In the genomic region with DNA sequence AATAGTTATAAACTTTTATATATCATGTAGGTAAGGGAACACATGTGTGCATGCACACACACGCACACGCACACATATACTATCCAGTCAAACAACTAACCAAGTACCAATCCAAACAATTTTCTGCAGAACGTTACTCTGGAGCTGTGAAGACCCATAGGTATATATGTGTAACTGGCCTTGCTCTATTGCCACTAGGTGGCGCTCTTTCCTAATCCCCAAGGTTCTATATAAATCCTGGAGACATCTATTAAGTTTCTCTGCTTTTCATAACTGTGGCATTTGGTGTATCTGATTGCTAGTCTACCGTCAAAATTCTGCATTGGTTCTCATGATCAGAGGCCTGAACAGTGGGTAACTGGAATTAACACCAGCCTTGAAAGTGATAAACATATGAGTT, we compare ENCODE assay signal across 9 mouse cellular contexts. TPM values are rescaled to one million over a fixed set of nuclear protein-coding genes. Genes with fewer than 3 reads are reported as not detected.
DNase-seq lines count a peak whose midpoint lies in the region; ATAC-seq lines count a peak whose summit lies in the region.
"Had no signal": no experiment of that assay in that cellular context is flagged by ENCODE, and none has a peak within 500 bp of the region (broad histone marks: within the 10 kb centered on the region; RNA-seq: fewer than 3 reads in every experiment).

No protein-coding gene starts in this region.

- no peak overlapping the region for H3K27ac ChIP-seq in liver, embryonic 12.5 days
- H3K27ac ChIP-seq in hindbrain, embryonic 12.5 days = no peak overlapping the region
- H3K27ac ChIP-seq in midbrain, embryonic 10.5 days (replicated peaks) = no peak overlapping the region
- H3K27ac ChIP-seq: embryonic facial prominence, embryonic 13.5 days had no signal

- no peak overlapping the region for H3K4me2 ChIP-seq in liver, embryonic 12.5 days
- no peak overlapping the region for H3K4me2 ChIP-seq in hindbrain, embryonic 12.5 days (replicated peaks)
- H3K4me2 ChIP-seq: embryonic facial prominence, embryonic 13.5 days had no signal

- H3K27me3 ChIP-seq in liver, embryonic 12.5 days (replicated peaks) = no peaks in the 10 kb centered on the region
- H3K27me3 ChIP-seq in hindbrain, embryonic 12.5 days = no peaks in the 10 kb centered on the region; the same call in 1 of the 2 replicates
- H3K27me3 ChIP-seq in midbrain, embryonic 10.5 days (ENCODE audit: low read depth, poor library complexity, severe bottlenecking) = peaks cover 25% of the 10 kb centered on the region

- H3K4me3 ChIP-seq in liver, embryonic 12.5 days = no peak overlapping the region
- no peak overlapping the region for H3K4me3 ChIP-seq in hindbrain, embryonic 12.5 days
- no peak overlapping the region for H3K4me3 ChIP-seq in midbrain, embryonic 10.5 days
- H3K4me3 ChIP-seq: embryonic facial prominence, embryonic 13.5 days had no signal

- H3K9me3 ChIP-seq in liver, embryonic 12.5 days (replicated peaks) = no peaks in the 10 kb centered on the region
- no peaks in the 10 kb centered on the region for H3K9me3 ChIP-seq in hindbrain, embryonic 12.5 days (replicated peaks)
- no peaks in the 10 kb centered on the region for H3K9me3 ChIP-seq in midbrain, embryonic 10.5 days (replicated peaks)
- H3K9me3 ChIP-seq: embryonic facial prominence, embryonic 13.5 days had no signal

- H3K4me1 ChIP-seq in liver, embryonic 12.5 days = no peaks in the 10 kb centered on the region
- no peaks in the 10 kb centered on the region for H3K4me1 ChIP-seq in hindbrain, embryonic 12.5 days
- no peaks in the 10 kb centered on the region for H3K4me1 ChIP-seq in midbrain, embryonic 10.5 days
- H3K4me1 ChIP-seq: embryonic facial prominence, embryonic 13.5 days had no signal

- H3K36me3 ChIP-seq in liver, embryonic 12.5 days = no peaks in the 10 kb centered on the region
- no peaks in the 10 kb centered on the region for H3K36me3 ChIP-seq in hindbrain, embryonic 12.5 days
- H3K36me3 ChIP-seq in midbrain, embryonic 10.5 days = no peaks in the 10 kb centered on the region
- H3K36me3 ChIP-seq: embryonic facial prominence, embryonic 13.5 days had no signal

- H3K9ac ChIP-seq in liver, embryonic 12.5 days = no peak overlapping the region
- H3K9ac ChIP-seq in hindbrain, embryonic 12.5 days = no peak overlapping the region
- H3K9ac ChIP-seq: embryonic facial prominence, embryonic 13.5 days had no signal

- 17% methylated on average over 5 of the region's 5 CpGs for WGBS in liver, embryonic 12.5 days (ENCODE audit: insufficient replicate concordance)
- 23% methylated on average over 5 of the region's 5 CpGs for WGBS in hindbrain, embryonic 12.5 days
- 23% methylated on average over 5 of the region's 5 CpGs for WGBS in midbrain, embryonic 10.5 days

- ATAC-seq in liver, embryonic 12.5 days = no peak
- ATAC-seq in hindbrain, embryonic 12.5 days (ENCODE audit: low FRiP score) = peak; percentile 58; the same call in 1 of the 2 replicates

- peak; percentile 58 for DNase-seq in liver
- DNase-seq in adrenal gland, adult 8-10 months = peak; percentile 9
- peak; percentile 83 for DNase-seq in embryo, embryonic 10.5 days (ENCODE audit: low spot score)
- peak; percentile 45 to 80 for DNase-seq in layer of hippocampus, postnatal 14 days (ENCODE audit: low spot score in 2 of 2)
- DNase-seq in midbrain, embryonic 10.5 days (ENCODE audit: low spot score) = peak; percentile 44
- peak; percentile 50 for DNase-seq in telencephalon, adult 2 months (ENCODE audit: low read depth, low spot score)

RNA-seq across cellular contexts. Expression of gene Arxes1, which starts 14.4 kb away (rescaled TPM):
- 18.0 and 21.2 TPM in 2 replicates for polyA plus RNA-seq in liver, embryonic 12.5 days (2016; fragmentation: Nextera tagmentation; extraction: Ambion mirVana)
- 10 to 100 TPM in 1 of 4 experiments, 1 to 10 TPM in 3; 3.1 to 17.1 (median 5.5) TPM for total RNA-seq in adrenal gland, adult 8-10 months (2022)
- 55.4 and 61.5 TPM in 2 replicates for polyA plus RNA-seq in hindbrain, embryonic 12.5 days (2016; fragmentation: Nextera tagmentation; extraction: Ambion mirVana)
- total RNA-seq in layer of hippocampus, postnatal 14 days (2021) = 10 to 100 TPM; 65.0 to 75.1 TPM
- 41.6 and 45.7 TPM in 2 replicates for polyA plus RNA-seq in midbrain, embryonic 10.5 days (2016; fragmentation: Nextera tagmentation; extraction: Ambion mirVana)

RNA-seq across cellular contexts. Expression of gene Bex2, which starts 20.5 kb away (rescaled TPM):
- 191 and 194 TPM in 2 replicates for polyA plus RNA-seq in liver, embryonic 12.5 days (2016; fragmentation: Nextera tagmentation; extraction: Ambion mirVana)
- 10 to 100 TPM; 26.3 to 37.5 (median 33.4) TPM for total RNA-seq in adrenal gland, adult 8-10 months (2022)
- polyA plus RNA-seq in hindbrain, embryonic 12.5 days (2016; fragmentation: Nextera tagmentation; extraction: Ambion mirVana) = 351 and 371 TPM in 2 replicates
- 100 to 1,000 TPM; 343 to 376 TPM for total RNA-seq in layer of hippocampus, postnatal 14 days (2021)
- 303 and 318 TPM in 2 replicates for polyA plus RNA-seq in midbrain, embryonic 10.5 days (2016; fragmentation: Nextera tagmentation; extraction: Ambion mirVana)

RNA-seq across cellular contexts. Expression of gene Nxf3, which starts 37.5 kb away (rescaled TPM):
- 0.17 and 0.20 TPM in 2 replicates for polyA plus RNA-seq in liver, embryonic 12.5 days (2016; fragmentation: Nextera tagmentation; extraction: Ambion mirVana)
- total RNA-seq in adrenal gland, adult 8-10 months (2022) = not detected
- not detected in 2 replicates for polyA plus RNA-seq in hindbrain, embryonic 12.5 days (2016; fragmentation: Nextera tagmentation; extraction: Ambion mirVana)
- not detected for total RNA-seq in layer of hippocampus, postnatal 14 days (2021)
- not detected in 2 replicates for polyA plus RNA-seq in midbrain, embryonic 10.5 days (2016; fragmentation: Nextera tagmentation; extraction: Ambion mirVana)
- polyA plus RNA-seq: embryonic facial prominence, embryonic 13.5 days had no signal

RNA-seq across cellular contexts. Expression of gene Arxes2, which starts 53.9 kb away (rescaled TPM):
- polyA plus RNA-seq in liver, embryonic 12.5 days (2016; fragmentation: Nextera tagmentation; extraction: Ambion mirVana) = 35.6 and 38.7 TPM in 2 replicates
- total RNA-seq in adrenal gland, adult 8-10 months (2022) = 10 to 100 TPM; 18.5 to 35.9 (median 27.9) TPM
- polyA plus RNA-seq in hindbrain, embryonic 12.5 days (2016; fragmentation: Nextera tagmentation; extraction: Ambion mirVana) = 144 and 146 TPM in 2 replicates
- 10 to 100 TPM; 87.7 to 97.8 TPM for total RNA-seq in layer of hippocampus, postnatal 14 days (2021)
- 117 TPM in 2 replicates for polyA plus RNA-seq in midbrain, embryonic 10.5 days (2016; fragmentation: Nextera tagmentation; extraction: Ambion mirVana)

Comparison
In these comparisons a context has a peak if more than half of its experiments do, and no peak if none do; other contexts are left out.
1. DNase-seq: peak in every context shown above with its lines; median percentile 83 in embryo, embryonic 10.5 days; 62 in layer of hippocampus, postnatal 14 days; 58 in liver; 50 in telencephalon, adult 2 months; 44 in midbrain, embryonic 10.5 days; 9 in adrenal gland, adult 8-10 months.